Mouse (Mus musculus): ENCODE data around the gene Ascc1. TPM values are rescaled to one million over a fixed set of nuclear protein-coding genes. Genes with fewer than 3 reads are reported as not detected.

Gene Ascc1
- polyA plus RNA-seq, 1 experiment = 26.2 TPM

GRCm38 (mm10) chr10:59974191-59974664, 28.4 kb upstream of the Ascc1 start:
- Histone ChIP-seq H3K4me3 (ENCODE audit: control insufficient read depth, insufficient read depth, low read length) (peak overlapping the region; percentile 10), H3K27ac (ENCODE audit: control insufficient read depth, insufficient read depth, low read length) (peak overlapping the region; percentile 97), H3K27me3 (ENCODE audit: control insufficient read depth, insufficient read depth, low read length) (no peaks in the 10 kb centered on the region), H3K36me3 (ENCODE audit: control insufficient read depth, insufficient read depth, low read length) (no peaks in the 10 kb centered on the region), H3K4me1 (replicated peaks; ENCODE audit: control insufficient read depth, insufficient read depth, low read length) (peaks cover 83% of the 10 kb centered on the region)
- WGBS = 1% methylated on average over 6 of the region's 6 CpGs
- peak; percentile 83 for DNase-seq
- peak; percentile 53; the same call in 1 of the 2 replicates for TF ChIP-seq POLR2A (IDR thresholded peaks at IDR 0.05; ENCODE audit: control insufficient read depth, extremely low read depth, insufficient read depth, low read length, poor library complexity)
- TF ChIP-seq CTCF (IDR thresholded peaks at IDR 0.05; ENCODE audit: borderline replicate concordance, control insufficient read depth, extremely low read depth, insufficient read depth, low read length, poor library complexity) = no peak

- H3K27ac ChIP-seq (ENCODE audit: control insufficient read depth, insufficient read depth, low read length) = peak overlapping the region; percentile 97
- H3K4me3 ChIP-seq (ENCODE audit: control insufficient read depth, insufficient read depth, low read length) = no peak overlapping the region; the same call in 1 of the 2 replicates
- H3K36me3 ChIP-seq (ENCODE audit: control insufficient read depth, insufficient read depth, low read length) = no peaks in the 10 kb centered on the region
- H3K27me3 ChIP-seq (ENCODE audit: control insufficient read depth, insufficient read depth, low read length) = no peaks in the 10 kb centered on the region
- TF ChIP-seq CTCF (IDR thresholded peaks at IDR 0.05; ENCODE audit: borderline replicate concordance, control insufficient read depth, extremely low read depth, insufficient read depth, low read length, poor library complexity) = no peak
- TF ChIP-seq POLR2A (IDR thresholded peaks at IDR 0.05; ENCODE audit: control insufficient read depth, extremely low read depth, insufficient read depth, low read length, poor library complexity) = no peak
- WGBS = 38% methylated on average over 3 of the region's 3 CpGs
- peak; percentile 51 for DNase-seq
- peaks cover 85% of the 10 kb centered on the region for H3K4me1 ChIP-seq (replicated peaks; ENCODE audit: control insufficient read depth, insufficient read depth, low read length)
These were observed 27.8 kb upstream of the Ascc1 start for GRCm38 (mm10) chr10:59974786-59975185.

- H3K27me3 ChIP-seq (ENCODE audit: control insufficient read depth, insufficient read depth, low read length) = no peaks in the 10 kb centered on the region
- WGBS = 81% methylated on average over 2 of the region's 4 CpGs
- H3K4me3 ChIP-seq (ENCODE audit: control insufficient read depth, insufficient read depth, low read length) = no peak overlapping the region
- no peaks in the 10 kb centered on the region for H3K36me3 ChIP-seq (ENCODE audit: control insufficient read depth, insufficient read depth, low read length)
- TF ChIP-seq POLR2A (IDR thresholded peaks at IDR 0.05; ENCODE audit: control insufficient read depth, extremely low read depth, insufficient read depth, low read length, poor library complexity) = no peak
- TF ChIP-seq CTCF (IDR thresholded peaks at IDR 0.05; ENCODE audit: borderline replicate concordance, control insufficient read depth, extremely low read depth, insufficient read depth, low read length, poor library complexity) = no peak
- H3K27ac ChIP-seq (ENCODE audit: control insufficient read depth, insufficient read depth, low read length) = no peak overlapping the region
- peaks cover 83% of the 10 kb centered on the region for H3K4me1 ChIP-seq (replicated peaks; ENCODE audit: control insufficient read depth, insufficient read depth, low read length)
- no peak for DNase-seq
These were observed 25.5 kb upstream of the Ascc1 start for GRCm38 (mm10) chr10:59977141-59977540.

GRCm38 (mm10) chr10:59977715-59978343, 24.8 kb upstream of the Ascc1 start:
- H3K36me3 ChIP-seq (ENCODE audit: control insufficient read depth, insufficient read depth, low read length) = no peaks in the 10 kb centered on the region
- 87% methylated on average over 5 of the region's 5 CpGs for WGBS
- TF ChIP-seq CTCF (IDR thresholded peaks at IDR 0.05; ENCODE audit: borderline replicate concordance, control insufficient read depth, extremely low read depth, insufficient read depth, low read length, poor library complexity) (no peak), POLR2A (IDR thresholded peaks at IDR 0.05; ENCODE audit: control insufficient read depth, extremely low read depth, insufficient read depth, low read length, poor library complexity) (no peak)
- no peaks in the 10 kb centered on the region for H3K27me3 ChIP-seq (ENCODE audit: control insufficient read depth, insufficient read depth, low read length)
- DNase-seq = no peak
- no peak overlapping the region for H3K27ac ChIP-seq (ENCODE audit: control insufficient read depth, insufficient read depth, low read length)
- H3K4me3 ChIP-seq (ENCODE audit: control insufficient read depth, insufficient read depth, low read length) = no peak overlapping the region
- peaks cover 83% of the 10 kb centered on the region for H3K4me1 ChIP-seq (replicated peaks; ENCODE audit: control insufficient read depth, insufficient read depth, low read length)

- no peaks in the 10 kb centered on the region for H3K36me3 ChIP-seq (ENCODE audit: control insufficient read depth, insufficient read depth, low read length)
- H3K4me3 ChIP-seq (ENCODE audit: control insufficient read depth, insufficient read depth, low read length) = no peak overlapping the region
- 91% methylated on average over 2 of the region's 2 CpGs for WGBS
- TF ChIP-seq CTCF (IDR thresholded peaks at IDR 0.05; ENCODE audit: borderline replicate concordance, control insufficient read depth, extremely low read depth, insufficient read depth, low read length, poor library complexity) (no peak), POLR2A (IDR thresholded peaks at IDR 0.05; ENCODE audit: control insufficient read depth, extremely low read depth, insufficient read depth, low read length, poor library complexity) (no peak)
- H3K4me1 ChIP-seq (replicated peaks; ENCODE audit: control insufficient read depth, insufficient read depth, low read length) = peaks cover 80% of the 10 kb centered on the region
- no peak for DNase-seq
- no peaks in the 10 kb centered on the region for H3K27me3 ChIP-seq (ENCODE audit: control insufficient read depth, insufficient read depth, low read length)
- no peak overlapping the region for H3K27ac ChIP-seq (ENCODE audit: control insufficient read depth, insufficient read depth, low read length)
These were observed 24.2 kb upstream of the Ascc1 start for GRCm38 (mm10) chr10:59978401-59978800.

- Histone ChIP-seq H3K27me3 (ENCODE audit: control insufficient read depth, insufficient read depth, low read length) (no peaks in the 10 kb centered on the region), H3K4me3 (ENCODE audit: control insufficient read depth, insufficient read depth, low read length) (no peak overlapping the region), H3K4me1 (replicated peaks; ENCODE audit: control insufficient read depth, insufficient read depth, low read length) (peaks cover 80% of the 10 kb centered on the region), H3K27ac (ENCODE audit: control insufficient read depth, insufficient read depth, low read length) (peak overlapping the region; percentile 39; the same call in 1 of the 2 replicates), H3K36me3 (ENCODE audit: control insufficient read depth, insufficient read depth, low read length) (no peaks in the 10 kb centered on the region)
- 77% methylated on average over 11 of the region's 11 CpGs for WGBS
- no peak for DNase-seq
- TF ChIP-seq POLR2A (IDR thresholded peaks at IDR 0.05; ENCODE audit: control insufficient read depth, extremely low read depth, insufficient read depth, low read length, poor library complexity) (no peak), CTCF (IDR thresholded peaks at IDR 0.05; ENCODE audit: borderline replicate concordance, control insufficient read depth, extremely low read depth, insufficient read depth, low read length, poor library complexity) (no peak)
These were observed 23.5 kb upstream of the Ascc1 start for GRCm38 (mm10) chr10:59978873-59979743.

All from thymus, adult 2 months (tissue).